ENCODE assay signal across 1 mouse cellular context in the genomic region with DNA sequence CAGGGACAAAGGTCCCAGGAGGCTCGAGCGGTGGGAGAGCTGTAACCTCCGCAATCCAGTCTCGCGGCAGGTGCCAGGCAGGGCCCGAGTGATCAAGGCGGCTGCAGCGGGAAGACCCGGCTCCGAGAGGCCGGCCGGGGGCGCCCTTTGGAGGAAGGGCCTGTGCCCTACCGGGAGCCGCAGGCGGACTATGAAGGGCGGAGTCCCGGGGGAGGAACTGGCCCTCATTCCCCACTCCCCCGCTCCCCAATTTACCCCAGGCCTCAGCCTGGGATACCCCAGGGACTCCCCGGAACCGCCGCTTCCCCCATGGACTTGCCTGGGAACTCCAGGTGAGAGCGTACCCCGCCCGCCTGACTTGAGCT.
TF ChIP-seq lines count a peak whose summit lies in the region.

No protein-coding gene starts in this region.

TF ChIP-seq in MEL, 35 proteins besides CTCF, POLR2A, EP300 and RAD21:
- TF ChIP-seq KAT2A (conservative IDR thresholded peaks at IDR 0.05; ENCODE audit: low read depth, low read length) (no peak), GABPA (IDR thresholded peaks at IDR 0.05; ENCODE audit: low read depth, low read length) (peak; percentile 27; the same call in 1 of the 2 replicates)
